Mouse (Mus musculus) liver, postnatal 0 days (tissue): ENCODE data around the gene Mboat7.

Source experiments
- CTCF ChIP-seq: sonication (generic); IDR thresholded peaks from 2 replicates; pipeline ENCODE4 v1.5.1; 2016; ENCODE audit warnings: antibody characterized with exemption, low read depth
- EP300 ChIP-seq: IDR thresholded peaks from 2 replicates; pipeline ENCODE4 v1.6.1; 2016; ENCODE audit warnings: antibody characterized with exemption, low read depth, mild to moderate bottlenecking

GRCm38 (mm10) chr7:3692987-3693808, at the start of gene Mboat7:
- TF ChIP-seq CTCF (no peak), EP300 (no peak; the same call in 1 of the 2 replicates)
